Mouse (Mus musculus): ENCODE results near the gene Ccdc84. TPM values are rescaled to one million over a fixed set of nuclear protein-coding genes. Genes with fewer than 3 reads are reported as not detected.
"Not testable (repeated sequence)": the region's sequence is repeated elsewhere in the genome, so short reads cannot be mapped to it uniquely, and the experiment has no call there.

Gene Ccdc84
- polyA plus RNA-seq, 1 experiment: 50.1 TPM

DNA sequence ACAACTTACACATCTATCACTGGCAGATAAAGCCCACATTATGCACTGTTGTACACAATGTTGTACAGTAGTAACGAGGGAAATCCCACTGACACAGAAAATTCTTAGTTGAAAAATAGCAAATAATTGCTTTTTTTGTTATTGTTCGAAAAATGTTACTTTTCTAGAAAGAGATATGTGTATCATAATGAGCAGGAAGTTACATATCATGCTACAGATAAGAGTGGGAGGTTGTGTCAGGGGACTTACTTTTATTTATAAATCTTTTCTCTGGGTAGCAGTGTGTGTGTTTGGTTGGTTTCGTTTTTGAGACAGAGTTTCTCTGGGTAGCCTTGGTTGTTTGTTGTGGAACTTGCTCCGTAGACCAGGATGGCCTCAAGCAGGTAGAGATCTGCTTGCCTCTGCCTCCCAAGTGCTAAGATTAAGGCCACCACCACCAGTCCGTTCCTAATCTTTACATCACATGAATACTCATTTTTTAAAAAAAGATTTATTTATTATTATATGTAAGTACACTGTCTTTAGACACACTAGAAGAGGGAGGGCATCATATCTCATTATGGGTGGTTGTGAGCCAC, 40.1 kb downstream of the Ccdc84 start:
- no peak overlapping the region for H3K27ac ChIP-seq (ENCODE audit: insufficient read depth, low read length)
- no peak for TF ChIP-seq CTCF (IDR thresholded peaks at IDR 0.05; ENCODE audit: borderline replicate concordance, insufficient read depth, low read depth, low read length)
- TF ChIP-seq POLR2A (IDR thresholded peaks at IDR 0.05; ENCODE audit: borderline replicate concordance, insufficient read depth, low read length): no peak
- H3K27me3 ChIP-seq (ENCODE audit: control insufficient read depth, insufficient read depth, low read length): no peaks in the 10 kb centered on the region
- DNase-seq: no peak
- H3K4me1 ChIP-seq (ENCODE audit: control insufficient read depth, insufficient read depth, low read length): no peaks in the 10 kb centered on the region
- no peak overlapping the region for H3K4me3 ChIP-seq (replicated peaks; ENCODE audit: insufficient read depth, low read depth, low read length)
- WGBS: 87% methylated on average over 5 of the region's 5 CpGs

DNA sequence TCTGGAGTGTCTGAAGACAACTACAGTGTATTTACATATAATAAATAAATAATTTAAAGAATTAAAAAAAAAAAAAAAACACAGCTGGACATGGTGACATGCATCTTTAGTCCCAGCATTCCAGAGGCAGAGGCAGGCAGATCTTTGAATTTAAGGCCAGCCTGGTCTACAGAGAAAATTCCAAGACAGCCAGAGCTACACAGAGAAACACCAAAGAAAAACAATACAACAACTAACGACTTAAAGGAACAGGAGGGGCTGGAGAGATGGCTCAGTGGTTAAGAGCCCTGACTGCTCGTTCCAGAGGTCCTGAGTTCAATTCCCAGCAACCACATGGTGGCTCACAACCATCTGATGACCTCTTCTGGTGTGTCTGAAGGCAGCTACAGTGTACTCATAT, 41.0 kb downstream of the Ccdc84 start:
- not testable (repeated sequence) for H3K4me3 ChIP-seq (replicated peaks; ENCODE audit: insufficient read depth, low read depth, low read length); H3K27ac ChIP-seq (ENCODE audit: insufficient read depth, low read length); H3K4me1 ChIP-seq (ENCODE audit: control insufficient read depth, insufficient read depth, low read length); DNase-seq; H3K27me3 ChIP-seq (ENCODE audit: control insufficient read depth, insufficient read depth, low read length)
- 77% methylated on average over 2 of the region's 2 CpGs for WGBS

DNA sequence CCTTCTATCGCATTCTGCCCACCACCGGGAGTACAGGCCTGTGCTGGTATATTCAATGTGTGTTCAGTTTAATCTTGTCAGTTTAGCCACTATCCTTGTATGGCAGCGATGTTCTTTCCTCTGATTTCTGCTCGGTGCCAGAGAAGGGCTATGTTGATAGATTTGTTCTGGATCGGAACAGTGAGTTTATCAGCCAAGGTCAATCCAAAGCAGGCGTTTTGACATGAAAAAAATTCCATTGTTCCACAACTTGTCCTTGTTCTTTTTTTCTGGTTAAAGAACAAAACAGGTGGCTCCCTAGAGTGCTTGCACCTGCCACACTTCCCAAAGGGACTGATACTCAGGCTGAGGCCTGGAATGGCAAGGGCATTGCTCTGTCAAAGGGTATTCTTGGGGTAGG, 42.2 kb downstream of the Ccdc84 start:
- TF ChIP-seq POLR2A (IDR thresholded peaks at IDR 0.05; ENCODE audit: borderline replicate concordance, insufficient read depth, low read length): no peak
- no peak for TF ChIP-seq CTCF (IDR thresholded peaks at IDR 0.05; ENCODE audit: borderline replicate concordance, insufficient read depth, low read depth, low read length)
- no peak overlapping the region for H3K4me3 ChIP-seq (replicated peaks; ENCODE audit: insufficient read depth, low read depth, low read length)
- DNase-seq: no peak

GRCm38 (mm10) chr9:44373386-44373785, 45.0 kb downstream of the Ccdc84 start:
- TF ChIP-seq CTCF (IDR thresholded peaks at IDR 0.05; ENCODE audit: borderline replicate concordance, insufficient read depth, low read depth, low read length): no peak
- TF ChIP-seq POLR2A (IDR thresholded peaks at IDR 0.05; ENCODE audit: borderline replicate concordance, insufficient read depth, low read length): no peak
- Histone ChIP-seq H3K4me3 (replicated peaks; ENCODE audit: insufficient read depth, low read depth, low read length) (no peak overlapping the region), H3K27ac (ENCODE audit: insufficient read depth, low read length) (no peak overlapping the region), H3K4me1 (ENCODE audit: control insufficient read depth, insufficient read depth, low read length) (no peaks in the 10 kb centered on the region), H3K27me3 (ENCODE audit: control insufficient read depth, insufficient read depth, low read length) (no peaks in the 10 kb centered on the region)
- no peak for DNase-seq

More for the DNA sequence above, 42.2 kb downstream of the Ccdc84 start:
- WGBS: 81% methylated on average over 6 of the region's 6 CpGs
- no peaks in the 10 kb centered on the region for H3K27me3 ChIP-seq (ENCODE audit: control insufficient read depth, insufficient read depth, low read length)
- no peak overlapping the region for H3K27ac ChIP-seq (ENCODE audit: insufficient read depth, low read length)
- H3K4me1 ChIP-seq (ENCODE audit: control insufficient read depth, insufficient read depth, low read length): no peaks in the 10 kb centered on the region

- WGBS: 59% methylated on average over 3 of the region's 3 CpGs
- TF ChIP-seq CTCF (IDR thresholded peaks at IDR 0.05; ENCODE audit: borderline replicate concordance, insufficient read depth, low read depth, low read length) (peak; percentile 33; the same call in 1 of the 2 replicates), POLR2A (IDR thresholded peaks at IDR 0.05; ENCODE audit: borderline replicate concordance, insufficient read depth, low read length) (no peak)
- H3K27me3 ChIP-seq (ENCODE audit: control insufficient read depth, insufficient read depth, low read length): no peaks in the 10 kb centered on the region
These were observed 53.9 kb downstream of the Ccdc84 start for GRCm38 (mm10) chr9:44364480-44364879.

DNA sequence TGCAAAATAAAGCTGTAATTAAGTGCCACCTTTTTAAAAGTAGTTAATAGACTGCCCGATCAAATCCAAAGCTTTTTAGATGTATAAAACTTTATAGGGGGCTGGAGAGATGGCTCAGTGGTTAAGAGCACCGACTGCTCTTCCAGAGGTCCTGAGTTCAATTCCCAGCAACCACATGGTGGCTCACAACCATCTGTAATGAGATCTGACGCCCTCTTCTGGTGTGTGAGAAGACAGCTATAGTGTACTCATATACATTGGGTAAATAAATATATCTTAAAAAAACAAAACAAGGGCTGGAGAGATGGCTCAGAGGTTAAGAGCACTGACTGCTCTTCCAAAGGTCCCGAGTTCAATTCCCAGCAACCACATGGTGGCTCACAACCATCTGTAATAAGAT, 56.4 kb downstream of the Ccdc84 start:
- 41% methylated on average over 4 of the region's 4 CpGs for WGBS
- peak overlapping the region; percentile 92 for H3K4me3 ChIP-seq (replicated peaks; ENCODE audit: insufficient read depth, low read depth, low read length)
- not testable (repeated sequence) for H3K4me1 ChIP-seq (ENCODE audit: control insufficient read depth, insufficient read depth, low read length); H3K27me3 ChIP-seq (ENCODE audit: control insufficient read depth, insufficient read depth, low read length); DNase-seq; H3K27ac ChIP-seq (ENCODE audit: insufficient read depth, low read length)

More at GRCm38 (mm10) chr9:44364480-44364879, 53.9 kb downstream of the Ccdc84 start:
- H3K4me1 ChIP-seq (ENCODE audit: control insufficient read depth, insufficient read depth, low read length): no peaks in the 10 kb centered on the region
- no peak for DNase-seq
- no peak overlapping the region for H3K4me3 ChIP-seq (replicated peaks; ENCODE audit: insufficient read depth, low read depth, low read length)
- H3K27ac ChIP-seq (ENCODE audit: insufficient read depth, low read length): no peak overlapping the region

- DNase-seq: peak; percentile 92 to 94
- WGBS: under 1% methylated on average over 44 of the region's 44 CpGs
- 0 out of 2 replicates have a peak within 1 kb of the TSS, but pooled peaks have one; percentile 21 for H3K27ac ChIP-seq (ENCODE audit: insufficient read depth, low read length)
- no peak for TF ChIP-seq CTCF (IDR thresholded peaks at IDR 0.05; ENCODE audit: borderline replicate concordance, insufficient read depth, low read depth, low read length)
- TF ChIP-seq POLR2A (IDR thresholded peaks at IDR 0.05; ENCODE audit: borderline replicate concordance, insufficient read depth, low read length): peak; percentile 97
- peak within 1 kb of the TSS; percentile 92 for H3K4me3 ChIP-seq (replicated peaks; ENCODE audit: insufficient read depth, low read depth, low read length)
- H3K27me3 ChIP-seq (ENCODE audit: control insufficient read depth, insufficient read depth, low read length): no peaks in the 10 kb centered on the region
- H3K4me1 ChIP-seq (ENCODE audit: control insufficient read depth, insufficient read depth, low read length): 0 out of 2 replicates have a peak, but pooled peaks cover 4% of the 10 kb centered on the region
These were observed 57.0 kb downstream of the Ccdc84 start, which contains the start of gene Vps11 for GRCm38 (mm10) chr9:44361190-44361917. Gene Vps11 (minus strand): TSS chr9:44361670.

Other genes with a start within 250 kb of the Ccdc84 start
- 14.5 and 15.3 TPM in 2 replicates for gene Cbl, start 184.5 kb downstream of the Ccdc84 start, polyA plus RNA-seq (2012; rRNA removed)
- gene Ccdc153, start 177.9 kb downstream of the Ccdc84 start, polyA plus RNA-seq (2012; rRNA removed): 3.7 and 7.0 TPM in 2 replicates
- gene Pdzd3, start 167.1 kb downstream of the Ccdc84 start, polyA plus RNA-seq (2012; rRNA removed): 0.08 and 0.19 TPM in 2 replicates
- gene Nlrx1, start 150.0 kb downstream of the Ccdc84 start, polyA plus RNA-seq (2012; rRNA removed): 7.9 and 9.9 TPM in 2 replicates
- gene Abcg4, start 130.0 kb downstream of the Ccdc84 start, polyA plus RNA-seq (2012; rRNA removed): 105 and 120 TPM in 2 replicates
- 35.8 and 36.0 TPM in 2 replicates for gene Hinfp, start 112.9 kb downstream of the Ccdc84 start, polyA plus RNA-seq (2012; rRNA removed)
- 112 and 113 TPM in 2 replicates for gene C2cd2l, start 98.3 kb downstream of the Ccdc84 start, polyA plus RNA-seq (2012; rRNA removed)
- gene Dpagt1, start 92.5 kb downstream of the Ccdc84 start, polyA plus RNA-seq (2012; rRNA removed): 23.5 and 23.6 TPM in 2 replicates
- gene H2afx, start 83.9 kb downstream of the Ccdc84 start, polyA plus RNA-seq (2012; rRNA removed): 63.1 and 63.5 TPM in 2 replicates
- gene Hmbs, start 74.3 kb downstream of the Ccdc84 start, polyA plus RNA-seq (2012; rRNA removed): 32.2 and 35.4 TPM in 2 replicates
- gene Vps11, start 56.9 kb downstream of the Ccdc84 start, polyA plus RNA-seq (2012; rRNA removed): 58.4 and 60.9 TPM in 2 replicates
- 53.2 and 55.0 TPM in 2 replicates for gene Hyou1, start 39.1 kb downstream of the Ccdc84 start, polyA plus RNA-seq (2012; rRNA removed)
- gene Slc37a4, start 21.7 kb downstream of the Ccdc84 start, polyA plus RNA-seq (2012; rRNA removed): 49.8 and 52.2 TPM in 2 replicates
- 434 and 456 TPM in 2 replicates for gene Rps25, start 11.4 kb downstream of the Ccdc84 start, polyA plus RNA-seq (2012; rRNA removed)
- 97.9 and 103 TPM in 2 replicates for gene Trappc4, start 11.0 kb downstream of the Ccdc84 start, polyA plus RNA-seq (2012; rRNA removed)
- gene Foxr1, start 22.6 kb upstream of the Ccdc84 start, polyA plus RNA-seq (2012; rRNA removed): not detected in 2 replicates
- 0.13 TPM in 1 of 2 replicates, not detected in the other for gene Upk2, start 36.4 kb upstream of the Ccdc84 start, polyA plus RNA-seq (2012; rRNA removed)
- gene Bcl9l, start 64.3 kb upstream of the Ccdc84 start, polyA plus RNA-seq (2012; rRNA removed): 22.0 and 22.3 TPM in 2 replicates
- 0.08 and 0.20 TPM in 2 replicates for gene Cxcr5, start 143.3 kb upstream of the Ccdc84 start, polyA plus RNA-seq (2012; rRNA removed)
- 41.8 TPM in 2 replicates for gene Ddx6, start 186.3 kb upstream of the Ccdc84 start, polyA plus RNA-seq (2012; rRNA removed)

All from cerebellum, adult 2 months (tissue).